Mouse (Mus musculus) right cerebral cortex, postnatal 36 days (tissue): ENCODE data around the gene Hsd17b13.
"Not testable (repeated sequence)": the region's sequence is repeated elsewhere in the genome, so short reads cannot be mapped to it uniquely, and the experiment has no call there.

ENCODE experiments used
- DNase-seq, 2 experiments: peaks; one replicate each; pipeline ENCODE4 v3.0.0; 2022; ENCODE audit warnings: low spot score in 2 of 2, mixed read lengths in 1 of 2

The Hsd17b13 gene

GRCm38 (mm10) chr5:103977297-103977696 lies at the start of gene Hsd17b13:
Hsd17b13 (minus strand) TSS chr5:103977410.
- DNase-seq = no peak

DNA sequence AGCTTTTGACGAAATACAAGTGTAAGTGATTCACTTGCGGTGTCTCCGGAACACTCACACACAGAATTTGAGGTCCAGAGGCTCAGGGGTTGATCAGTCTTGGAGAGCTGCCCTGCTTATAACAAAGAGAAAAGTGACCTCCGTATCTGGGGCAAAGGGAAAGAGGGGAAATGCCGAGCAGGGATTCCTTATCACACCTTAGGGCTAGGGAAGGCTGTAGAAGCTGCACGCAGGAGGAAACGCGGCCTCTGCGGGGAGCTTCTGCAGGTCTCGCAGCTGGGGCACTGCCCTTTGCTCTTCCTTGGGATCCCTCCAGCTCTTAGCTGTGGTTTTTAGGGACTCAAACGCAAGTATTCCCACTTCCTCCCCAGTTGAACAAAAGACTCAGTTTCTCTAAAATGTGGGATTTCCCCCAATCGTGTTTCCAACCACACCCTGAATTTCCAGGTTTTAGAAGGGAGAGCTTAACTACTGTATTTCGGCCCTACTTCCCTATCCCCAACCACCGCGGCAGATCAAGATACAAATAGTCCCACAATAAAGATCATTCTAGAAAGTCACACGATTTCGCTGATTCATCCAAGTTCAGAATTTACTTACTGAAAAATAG lies 48.1 kb upstream of the Hsd17b13 start:
- DNase-seq = no peak

DNA sequence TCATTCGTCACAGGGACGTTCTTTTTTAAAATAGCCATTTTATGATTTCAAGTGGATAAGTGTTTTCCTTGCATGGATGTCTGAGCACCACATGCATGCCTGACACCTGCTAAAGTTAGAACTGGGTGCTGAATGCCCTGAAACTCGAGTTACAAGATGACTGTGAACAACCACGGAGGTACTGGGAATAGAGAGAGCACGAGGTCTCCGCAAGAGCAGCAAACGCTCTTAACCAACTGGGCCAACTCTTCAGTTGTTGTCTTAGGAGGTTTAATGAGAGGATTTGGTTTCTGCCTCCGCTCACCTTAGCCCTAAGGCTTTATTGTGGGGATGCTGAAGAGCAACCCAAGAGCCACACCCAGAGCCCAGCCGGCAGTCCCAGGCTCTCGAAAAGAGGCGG lies 47.6 kb upstream of the Hsd17b13 start:
- DNase-seq = no peak

GRCm38 (mm10) chr5:104024193-104024592 lies 47.0 kb upstream of the Hsd17b13 start:
- DNase-seq = not testable (repeated sequence)

DNA sequence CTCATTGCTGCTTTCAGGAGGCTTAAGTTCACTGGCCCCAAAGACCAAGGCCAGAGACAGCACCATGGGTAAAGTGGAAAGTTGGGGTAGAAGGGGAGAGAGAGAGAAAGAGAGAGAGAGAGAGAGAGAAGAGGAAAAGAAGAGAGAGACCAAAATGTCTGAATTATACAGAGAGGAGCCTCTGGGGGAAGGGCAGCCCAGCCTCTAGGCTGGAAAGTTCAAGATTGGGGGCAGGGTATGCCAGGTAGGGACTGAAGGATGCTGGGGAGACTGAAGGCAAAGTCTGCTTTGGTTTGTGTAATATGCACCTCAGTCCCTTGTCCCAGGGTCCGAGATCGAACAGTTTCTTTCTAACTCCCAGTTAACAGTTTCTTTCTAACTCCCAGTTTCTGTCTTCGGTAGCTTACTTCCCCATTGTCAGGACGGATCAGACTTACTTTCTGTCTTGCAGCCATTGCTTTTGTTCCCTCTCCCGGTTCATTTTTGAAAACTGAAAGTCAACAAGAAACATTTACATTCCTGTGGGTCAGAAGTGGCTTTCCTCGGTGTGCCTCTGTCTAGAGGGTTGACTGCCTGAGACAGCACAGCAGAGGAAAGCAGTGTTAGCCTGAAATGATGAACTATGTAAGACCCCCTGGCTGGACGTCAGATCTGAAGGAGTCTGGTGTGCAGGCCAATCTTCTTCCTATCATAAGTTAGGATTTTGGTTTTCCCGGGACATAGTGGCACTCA lies 46.2 kb upstream of the Hsd17b13 start:
- no peak for DNase-seq

DNA sequence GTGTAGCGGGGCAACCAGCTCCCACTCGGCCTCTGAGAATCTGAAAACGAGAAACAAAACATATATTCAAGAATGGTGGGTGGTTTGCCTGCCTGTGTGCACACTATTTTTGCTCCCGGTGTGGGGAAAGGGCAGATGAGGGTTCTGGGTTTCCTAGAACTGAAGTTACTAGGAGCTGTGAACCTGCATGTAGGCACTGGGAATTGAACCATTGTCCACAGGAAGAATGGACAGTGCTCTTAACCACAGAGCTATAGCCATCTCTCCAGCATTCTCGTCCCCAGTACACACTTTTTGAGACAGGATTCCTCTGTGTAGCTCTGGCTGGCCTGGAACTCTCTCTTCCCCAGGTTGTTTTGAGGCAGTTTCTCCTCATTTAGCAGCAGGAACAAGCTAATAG lies 45.3 kb upstream of the Hsd17b13 start:
- no peak for DNase-seq

GRCm38 (mm10) chr5:104021597-104022378 lies 44.6 kb upstream of the Hsd17b13 start, which contains the start of gene Hsd17b11:
Hsd17b11 (minus strand) TSS chr5:104021919.
- DNase-seq = peak; percentile 49 to 69

- no peak for DNase-seq
Measured at GRCm38 (mm10) chr5:104011419-104011818, 34.2 kb upstream of the Hsd17b13 start.

DNA sequence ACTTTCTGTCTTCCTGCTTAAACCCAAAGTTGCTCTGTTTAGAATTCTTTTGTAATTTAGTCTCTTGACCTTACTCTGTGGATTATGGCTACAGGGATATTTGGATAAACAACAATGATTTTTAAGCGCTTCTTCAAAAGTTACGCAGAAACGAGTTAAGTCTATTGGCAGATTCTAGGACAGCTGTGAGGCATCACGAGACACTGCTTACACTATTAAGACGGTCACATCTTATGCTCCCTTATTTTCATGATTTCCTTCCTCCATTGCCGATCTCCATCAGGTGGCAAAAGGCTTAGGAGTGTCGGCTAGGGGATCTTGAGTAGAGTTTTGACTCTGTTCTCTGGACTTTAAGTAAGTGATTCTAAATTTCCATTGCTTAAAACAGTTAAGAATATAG lies 33.1 kb upstream of the Hsd17b13 start:
- DNase-seq = no peak

- DNase-seq = no peak
Measured at GRCm38 (mm10) chr5:104009421-104009820, 32.2 kb upstream of the Hsd17b13 start.

DNA sequence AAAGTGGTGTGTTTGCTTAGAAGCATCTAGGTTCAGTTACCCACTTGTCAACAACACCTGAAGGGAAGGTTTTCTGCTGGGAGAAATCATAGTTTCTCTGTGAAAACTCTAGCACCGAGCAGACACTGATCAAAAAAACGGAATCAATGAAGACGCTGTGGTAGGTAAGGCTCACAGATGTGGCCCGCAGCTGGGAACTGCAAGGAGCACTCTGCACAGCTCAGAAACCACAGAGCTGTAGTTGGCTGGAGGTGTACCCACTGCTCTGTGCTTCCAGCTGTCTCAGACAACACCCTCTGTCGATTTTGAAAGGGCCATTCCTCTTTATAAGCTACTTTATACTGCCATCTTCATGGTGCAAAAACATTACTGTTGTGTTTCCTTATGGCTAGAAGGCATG lies 30.6 kb upstream of the Hsd17b13 start:
- no peak for DNase-seq

GRCm38 (mm10) chr5:104006811-104007210 lies 29.6 kb upstream of the Hsd17b13 start:
- no peak for DNase-seq

- no peak for DNase-seq
Measured at GRCm38 (mm10) chr5:104003955-104004354, 26.7 kb upstream of the Hsd17b13 start.

DNA sequence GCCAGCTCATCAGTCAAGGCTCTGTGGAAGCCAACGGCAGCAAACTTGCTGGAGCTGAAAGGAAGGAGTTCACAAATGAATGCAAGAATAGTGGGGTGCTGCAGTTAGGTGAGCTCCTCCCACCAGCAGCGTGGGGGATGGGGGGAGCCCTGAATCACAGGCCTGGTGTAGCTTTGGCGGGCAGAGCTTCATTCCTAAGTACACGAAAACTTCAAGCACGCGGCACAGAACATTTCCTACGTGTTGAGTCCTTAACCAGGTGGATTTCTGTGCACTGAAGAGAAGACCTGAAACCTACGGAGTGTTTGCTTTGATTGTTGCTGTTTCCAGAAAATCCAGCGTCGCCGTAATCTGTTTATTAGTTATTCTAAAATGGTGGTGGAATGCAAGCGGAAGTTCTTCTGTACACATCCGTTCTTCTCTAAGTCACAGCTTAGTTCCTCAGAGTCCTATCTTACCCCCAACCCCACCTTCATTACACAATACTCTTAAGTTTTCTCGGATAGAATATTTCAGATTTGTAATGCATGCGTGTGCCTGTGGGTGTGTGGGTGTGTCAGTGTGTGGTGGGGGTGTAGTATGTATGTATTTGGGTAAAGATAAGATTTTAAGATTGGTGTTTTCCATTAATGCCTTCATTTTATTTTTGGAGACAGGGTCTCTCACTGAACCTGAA lies 26.2 kb upstream of the Hsd17b13 start:
- no peak for DNase-seq

DNA sequence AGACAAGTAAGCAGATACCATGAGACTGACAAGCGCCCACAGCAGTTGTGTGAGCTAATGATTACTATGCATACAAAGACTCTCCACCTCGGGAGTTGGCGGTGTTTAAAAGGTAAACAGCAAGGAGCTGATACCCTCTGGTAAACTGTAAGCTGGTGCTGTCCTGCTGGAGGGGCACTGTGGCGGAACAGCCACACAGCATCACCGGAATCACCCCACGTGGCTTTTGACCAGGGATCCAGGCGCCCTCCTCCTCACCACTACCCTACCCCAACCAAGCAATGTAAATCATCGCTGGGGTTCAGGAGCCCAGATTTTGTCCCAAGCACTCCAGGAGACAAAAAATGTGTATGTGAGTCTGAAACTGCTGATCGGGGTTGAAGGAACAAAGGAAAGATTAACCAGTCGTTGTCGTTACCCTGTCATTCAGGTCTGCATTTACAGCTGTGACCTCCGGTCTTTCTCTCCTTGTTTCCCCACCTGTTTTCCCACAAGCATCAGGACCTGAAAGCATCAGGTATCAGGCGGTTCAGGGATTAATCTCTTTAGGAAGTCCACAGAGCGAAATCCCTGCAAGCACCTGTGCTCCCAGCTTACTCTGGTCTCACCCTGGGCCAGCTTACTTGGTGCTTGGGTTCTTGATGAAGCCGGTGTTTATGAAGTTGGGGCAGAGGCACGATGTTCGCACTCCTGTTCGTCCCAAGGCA lies 25.5 kb upstream of the Hsd17b13 start:
- no peak for DNase-seq

GRCm38 (mm10) chr5:103999738-104000137 lies 22.5 kb upstream of the Hsd17b13 start:
- peak; percentile 36 to 67 for DNase-seq

- peak in 1 of 2 experiments; percentile 23 for DNase-seq
Measured at GRCm38 (mm10) chr5:103998739-103999138, 21.5 kb upstream of the Hsd17b13 start.

- no peak for DNase-seq
Measured at GRCm38 (mm10) chr5:103995181-103995580, 18.0 kb upstream of the Hsd17b13 start.

GRCm38 (mm10) chr5:103994669-103995068 lies 17.5 kb upstream of the Hsd17b13 start:
- DNase-seq = no peak

- DNase-seq = no peak
Measured at GRCm38 (mm10) chr5:103993601-103994000, 16.4 kb upstream of the Hsd17b13 start.

GRCm38 (mm10) chr5:103992831-103993230 lies 15.6 kb upstream of the Hsd17b13 start:
- DNase-seq = no peak
